Mouse (Mus musculus) stomach, postnatal 0 days (tissue): ENCODE measurements at regions not wholly inside any gene's neighbourhood (a gene's known extent, or its start where the extent isn't known, plus 50 kb on each side); places are given as distances from the start of the nearest gene placed in this dataset.

Experiments
- CTCF ChIP-seq: IDR thresholded peaks from 2 replicates; pipeline ENCODE4 v1.5.1; 2016; ENCODE audit warnings: antibody characterized with exemption, low read depth, mild to moderate bottlenecking, moderate library complexity
- EP300 ChIP-seq: optimal IDR thresholded peaks from 2 replicates; pipeline ENCODE3; 2016; ENCODE audit warnings: antibody characterized with exemption

DNA sequence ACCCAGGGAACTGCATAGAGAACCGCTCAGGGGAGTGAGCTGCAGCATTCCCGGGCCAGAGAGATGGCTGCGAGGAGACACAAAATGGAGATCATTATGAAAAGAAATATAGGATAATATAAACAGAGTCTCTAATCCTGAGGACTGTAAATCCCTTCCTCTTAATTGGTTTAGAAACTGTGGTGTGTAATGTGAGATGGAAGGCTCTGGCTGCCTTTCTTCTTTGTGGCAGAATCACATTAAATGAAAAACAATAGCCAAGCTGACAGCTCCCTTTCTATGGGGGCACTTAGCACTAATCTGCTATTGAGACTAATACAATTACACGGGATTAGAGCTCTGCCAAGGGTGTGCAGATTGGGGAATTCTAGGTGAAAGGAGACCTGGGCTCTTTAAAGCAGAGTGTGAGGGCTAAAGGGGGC is 288.0 kb downstream of the Icos start:
- no peak for TF ChIP-seq EP300
- TF ChIP-seq CTCF = no peak
